Mouse (Mus musculus) left cerebral cortex, adult 8-10 months (tissue): Measurements from ENCODE around the gene Slc9a3r2. TPM values are rescaled to one million over a fixed set of nuclear protein-coding genes. Genes with fewer than 3 reads are reported as not detected.
"Not testable (repeated sequence)": the region's sequence is repeated elsewhere in the genome, so short reads cannot be mapped to it uniquely, and the experiment has no call there.

Source experiments
- DNase-seq, 2 experiments: peaks; one replicate each; pipeline ENCODE4 v3.0.0; 2022; ENCODE audit warnings: low spot score in 2 of 2
- total RNA-seq, 4 experiments: library from RNA; stranded (reverse); gene quantifications; 2 replicates each; pipeline ENCODE4 v1.2.4; 2022

The Slc9a3r2 gene
- total RNA-seq, 4 experiments from 2014 or later, result 41.0 to 47.7 (median 42.0) TPM

GRCm38 (mm10) chr17:24667416-24667815 is 17.3 kb upstream of the Slc9a3r2 start:
- no peak for DNase-seq

- DNase-seq, result not testable (repeated sequence)
Measured at GRCm38 (mm10) chr17:24667011-24667410, 16.9 kb upstream of the Slc9a3r2 start.

GRCm38 (mm10) chr17:24658017-24658758 is 8.1 kb upstream of the Slc9a3r2 start, which contains the start of gene Npw:
Npw (minus strand) TSS chr17:24658457.
- DNase-seq, result no peak

- no peak for DNase-seq
Measured at GRCm38 (mm10) chr17:24654969-24655368, 4.8 kb upstream of the Slc9a3r2 start.

GRCm38 (mm10) chr17:24653967-24654710 is 4.0 kb upstream of the Slc9a3r2 start:
- DNase-seq, result no peak

GRCm38 (mm10) chr17:24651835-24652234 is 1.7 kb upstream of the Slc9a3r2 start:
- no peak for DNase-seq

GRCm38 (mm10) chr17:24650766-24651165 is 639 bp upstream of the Slc9a3r2 start:
- DNase-seq, result no peak

- no peak for DNase-seq
Measured at GRCm38 (mm10) chr17:24649581-24650069, 502 bp downstream of the Slc9a3r2 start.

GRCm38 (mm10) chr17:24648731-24649377 is 1.3 kb downstream of the Slc9a3r2 start:
- no peak for DNase-seq

- DNase-seq, result no peak
Measured at GRCm38 (mm10) chr17:24647493-24647892, 2.6 kb downstream of the Slc9a3r2 start.

GRCm38 (mm10) chr17:24646381-24646780 is 3.7 kb downstream of the Slc9a3r2 start:
- DNase-seq, result no peak

- no peak for DNase-seq
Measured at GRCm38 (mm10) chr17:24645916-24646315, 4.2 kb downstream of the Slc9a3r2 start.

- no peak for DNase-seq
Measured at GRCm38 (mm10) chr17:24644875-24645721, 5.0 kb downstream of the Slc9a3r2 start.

- DNase-seq, result no peak
Measured at GRCm38 (mm10) chr17:24644030-24644715, 6.0 kb downstream of the Slc9a3r2 start.

GRCm38 (mm10) chr17:24642791-24643343 is 7.3 kb downstream of the Slc9a3r2 start:
- DNase-seq, result no peak

GRCm38 (mm10) chr17:24641944-24642343 is 8.2 kb downstream of the Slc9a3r2 start:
- DNase-seq, result no peak

- DNase-seq, result no peak
Measured at GRCm38 (mm10) chr17:24640581-24640980, 9.5 kb downstream of the Slc9a3r2 start.

GRCm38 (mm10) chr17:24640119-24640518 is 10.0 kb downstream of the Slc9a3r2 start:
- DNase-seq, result no peak

- no peak for DNase-seq
Measured at GRCm38 (mm10) chr17:24639571-24639988, 10.5 kb downstream of the Slc9a3r2 start.

GRCm38 (mm10) chr17:24638840-24639239 is 11.3 kb downstream of the Slc9a3r2 start:
- DNase-seq, result no peak
